Mouse (Mus musculus) brain, embryonic 14.5 days (tissue): ENCODE data around the gene Cd2bp2.

ENCODE experiments used
- CTCF ChIP-seq: fragments of 200-500 bp; IDR thresholded peaks from 2 replicates; pipeline ENCODE4 v1.5.1; 2012; ENCODE audit warnings: inconsistent platforms, mild to moderate bottlenecking, moderate library complexity, borderline replicate concordance; ENCODE audit not compliant: insufficient read depth, insufficient read length; ENCODE audit errors: extremely low read depth
- POLR2A ChIP-seq: fragments of 200-500 bp; IDR thresholded peaks from 2 replicates; pipeline ENCODE4 v1.6.1; 2012; ENCODE audit warnings: mild to moderate bottlenecking, inconsistent platforms, borderline replicate concordance; ENCODE audit not compliant: poor library complexity, insufficient read depth, insufficient read length, severe bottlenecking; ENCODE audit errors: extremely low read depth

- TF ChIP-seq CTCF (no peak), POLR2A (no peak)
These were observed 49.0 kb upstream of the Cd2bp2 start for GRCm38 (mm10) chr7:127244658-127245510.
